Mouse (Mus musculus) heart, embryonic 12.5 days (tissue): Measurements from ENCODE around the gene Abcc12. TPM values are rescaled to one million over a fixed set of nuclear protein-coding genes. Genes with fewer than 3 reads are reported as not detected.

Experiments used
- ATAC-seq: fragments of 200-750 bp; cut with Nextera tagmentation; 2 replicates; pipeline ENCODE4 v1.8.0; 2017; ENCODE audit warnings: moderate TSS enrichment, moderate library complexity; ENCODE audit not compliant: insufficient number of reproducible peaks, low FRiP score
- H3K27ac ChIP-seq: fragments of 300-500 bp; sonication (generic); 2 replicates; pipeline ENCODE4 v1.5.1; 2016; ENCODE audit warnings: mild to moderate bottlenecking, moderate library complexity; ENCODE audit not compliant: poor library complexity, severe bottlenecking
- H3K27me3 ChIP-seq: fragments of 300-500 bp; sonication (generic); replicated peaks from 2 replicates; pipeline ENCODE4 v1.6.1; 2016; ENCODE audit warnings: mild to moderate bottlenecking, moderate library complexity
- H3K36me3 ChIP-seq: fragments of 300-500 bp; sonication (generic); 2 replicates; pipeline ENCODE4 v1.6.1; 2016; ENCODE audit warnings: mild to moderate bottlenecking, moderate library complexity
- H3K4me1 ChIP-seq: fragments of 300-500 bp; sonication (generic); replicated peaks from 2 replicates; pipeline ENCODE4 v1.6.1; 2016; ENCODE audit warnings: mild to moderate bottlenecking
- H3K4me2 ChIP-seq: fragments of 300-500 bp; sonication (generic); 2 replicates; pipeline ENCODE4 v1.6.1; 2016; ENCODE audit warnings: mild to moderate bottlenecking, moderate library complexity
- H3K4me3 ChIP-seq: fragments of 300-500 bp; sonication (generic); 2 replicates; pipeline ENCODE4 v1.5.1; 2016; ENCODE audit warnings: mild to moderate bottlenecking
- H3K9ac ChIP-seq: fragments of 300-500 bp; sonication (generic); 2 replicates; pipeline ENCODE4 v1.6.1; 2016; ENCODE audit warnings: mild to moderate bottlenecking, moderate library complexity
- H3K9me3 ChIP-seq: fragments of 300-500 bp; sonication (generic); replicated peaks from 2 replicates; pipeline ENCODE4 v1.6.1; 2016; ENCODE audit warnings: mild to moderate bottlenecking, moderate library complexity
- WGBS: fragments of 180-500 bp; shearing (Covaris S2); methylation state at CpG from one replicate; pipeline ENCODE4 v1.1.7; 2016; 5-methylcytosine and 5-hydroxymethylcytosine counted together
- polyA plus RNA-seq: library from polyadenylated mRNA; unstranded; fragments of >200 nt; fragmentation: Nextera tagmentation; extraction: Ambion mirVana; gene quantifications from 2 replicates; pipeline ENCODE4 v1.2.1, GENCODE M21; 2016

The Abcc12 gene
- polyA plus RNA-seq, 1 experiment from 2014 or later, result not detected

GRCm38 (mm10) chr8:86501341-86501740, 79.1 kb downstream of the Abcc12 start:
- no peaks in the 10 kb centered on the region for H3K27me3 ChIP-seq
- H3K9me3 ChIP-seq, result peaks cover 11% of the 10 kb centered on the region; the same call in 1 of the 2 replicates
- H3K36me3 ChIP-seq, result no peaks in the 10 kb centered on the region
- 54% methylated on average over 7 of the region's 7 CpGs for WGBS
- H3K27ac ChIP-seq, result no peak overlapping the region
- H3K4me1 ChIP-seq, result no peaks in the 10 kb centered on the region
- no peak overlapping the region for H3K4me3 ChIP-seq
- ATAC-seq, result no peak
- no peak overlapping the region for H3K4me2 ChIP-seq
- H3K9ac ChIP-seq, result no peak overlapping the region

GRCm38 (mm10) chr8:86495056-86495455, 85.4 kb downstream of the Abcc12 start:
- Histone ChIP-seq H3K9me3 (no peaks in the 10 kb centered on the region), H3K9ac (no peak overlapping the region), H3K4me3 (no peak overlapping the region), H3K4me1 (no peaks in the 10 kb centered on the region), H3K27me3 (no peaks in the 10 kb centered on the region), H3K36me3 (no peaks in the 10 kb centered on the region), H3K27ac (no peak overlapping the region), H3K4me2 (no peak overlapping the region)
- WGBS, result 87% methylated on average over 4 of the region's 4 CpGs
- no peak for ATAC-seq

- no peaks in the 10 kb centered on the region for H3K36me3 ChIP-seq
- WGBS, result 50% methylated on average over 1 of the region's 1 CpGs
- H3K4me3 ChIP-seq, result no peak overlapping the region
- H3K9me3 ChIP-seq, result no peaks in the 10 kb centered on the region
- H3K27ac ChIP-seq, result no peak overlapping the region
- no peaks in the 10 kb centered on the region for H3K27me3 ChIP-seq
- no peak overlapping the region for H3K4me2 ChIP-seq
- no peak for ATAC-seq
- no peaks in the 10 kb centered on the region for H3K4me1 ChIP-seq
- no peak overlapping the region for H3K9ac ChIP-seq
These were observed 86.6 kb downstream of the Abcc12 start for GRCm38 (mm10) chr8:86493841-86494240.

DNA sequence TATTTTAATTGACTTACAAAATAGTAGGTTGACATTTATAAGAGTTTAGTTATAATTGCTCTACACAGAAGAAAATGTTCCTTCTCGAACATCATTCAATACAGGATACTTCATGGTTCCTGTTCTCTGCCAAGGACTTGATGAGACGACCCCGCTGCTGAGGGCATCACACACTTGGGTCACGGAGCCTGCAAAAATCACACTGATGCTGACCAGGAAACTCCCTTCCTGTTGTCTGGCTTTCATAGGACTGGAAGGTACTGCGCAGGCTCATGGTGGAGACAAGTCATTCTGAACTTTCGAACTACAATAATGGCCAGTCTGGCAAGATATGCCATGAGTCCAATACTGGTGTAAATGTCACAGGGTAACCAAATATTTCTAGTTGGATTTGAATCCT, 95.1 kb downstream of the Abcc12 start:
- Histone ChIP-seq H3K9ac (no peak overlapping the region), H3K27me3 (no peaks in the 10 kb centered on the region), H3K9me3 (no peaks in the 10 kb centered on the region), H3K4me3 (no peak overlapping the region), H3K27ac (no peak overlapping the region), H3K4me1 (no peaks in the 10 kb centered on the region), H3K36me3 (no peaks in the 10 kb centered on the region), H3K4me2 (no peak overlapping the region)
- no peak for ATAC-seq
- 88% methylated on average over 6 of the region's 6 CpGs for WGBS

DNA sequence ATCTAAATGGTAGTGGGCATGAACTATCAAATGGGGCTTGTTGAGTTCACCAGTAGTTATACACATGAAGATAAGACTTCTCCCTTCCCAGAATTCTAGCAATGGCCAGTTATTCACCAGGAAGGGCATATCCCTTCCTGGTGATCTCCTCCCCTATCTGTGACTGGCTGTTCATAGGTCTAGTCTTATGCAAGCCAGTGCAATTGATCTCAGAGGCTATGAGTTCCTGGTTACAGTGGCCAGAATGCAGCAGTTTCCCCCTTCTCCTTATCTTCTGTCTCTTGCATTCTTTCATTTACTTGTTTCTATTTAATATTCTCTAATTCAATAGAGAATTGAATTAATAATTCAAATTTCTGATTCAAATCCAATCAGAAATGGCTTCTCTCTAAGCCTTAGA, 96.2 kb downstream of the Abcc12 start:
- H3K27ac ChIP-seq, result no peak overlapping the region
- no peaks in the 10 kb centered on the region for H3K4me1 ChIP-seq
- no peak overlapping the region for H3K9ac ChIP-seq
- no peak overlapping the region for H3K4me2 ChIP-seq
- H3K4me3 ChIP-seq, result no peak overlapping the region
- H3K27me3 ChIP-seq, result no peaks in the 10 kb centered on the region
- no peaks in the 10 kb centered on the region for H3K9me3 ChIP-seq
- no peaks in the 10 kb centered on the region for H3K36me3 ChIP-seq
- ATAC-seq, result no peak

DNA sequence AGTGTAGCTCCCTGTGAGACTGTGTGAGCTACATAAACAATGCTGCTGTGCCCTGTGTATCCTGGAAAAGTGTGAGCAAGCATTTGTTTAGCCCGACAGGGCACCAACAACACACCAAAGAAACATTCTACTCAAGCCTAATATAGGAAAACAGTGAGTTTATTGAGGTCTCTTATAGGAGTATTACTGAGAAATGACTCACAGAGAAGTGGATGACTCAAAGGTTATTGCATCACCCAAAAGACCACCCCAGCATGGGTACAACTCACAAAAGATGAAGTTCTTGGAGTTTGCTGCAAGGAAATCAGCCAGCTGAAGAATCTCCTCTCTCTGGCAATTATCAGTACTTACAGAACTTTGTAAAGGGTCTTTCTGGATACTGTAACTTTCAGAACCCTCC, 98.4 kb downstream of the Abcc12 start:
- Histone ChIP-seq H3K27ac (no peak overlapping the region), H3K36me3 (no peaks in the 10 kb centered on the region), H3K4me3 (no peak overlapping the region), H3K4me1 (no peaks in the 10 kb centered on the region), H3K9ac (no peak overlapping the region), H3K9me3 (no peaks in the 10 kb centered on the region), H3K27me3 (no peaks in the 10 kb centered on the region), H3K4me2 (no peak overlapping the region)
- ATAC-seq, result no peak
- 83% methylated on average over 1 of the region's 1 CpGs for WGBS

DNA sequence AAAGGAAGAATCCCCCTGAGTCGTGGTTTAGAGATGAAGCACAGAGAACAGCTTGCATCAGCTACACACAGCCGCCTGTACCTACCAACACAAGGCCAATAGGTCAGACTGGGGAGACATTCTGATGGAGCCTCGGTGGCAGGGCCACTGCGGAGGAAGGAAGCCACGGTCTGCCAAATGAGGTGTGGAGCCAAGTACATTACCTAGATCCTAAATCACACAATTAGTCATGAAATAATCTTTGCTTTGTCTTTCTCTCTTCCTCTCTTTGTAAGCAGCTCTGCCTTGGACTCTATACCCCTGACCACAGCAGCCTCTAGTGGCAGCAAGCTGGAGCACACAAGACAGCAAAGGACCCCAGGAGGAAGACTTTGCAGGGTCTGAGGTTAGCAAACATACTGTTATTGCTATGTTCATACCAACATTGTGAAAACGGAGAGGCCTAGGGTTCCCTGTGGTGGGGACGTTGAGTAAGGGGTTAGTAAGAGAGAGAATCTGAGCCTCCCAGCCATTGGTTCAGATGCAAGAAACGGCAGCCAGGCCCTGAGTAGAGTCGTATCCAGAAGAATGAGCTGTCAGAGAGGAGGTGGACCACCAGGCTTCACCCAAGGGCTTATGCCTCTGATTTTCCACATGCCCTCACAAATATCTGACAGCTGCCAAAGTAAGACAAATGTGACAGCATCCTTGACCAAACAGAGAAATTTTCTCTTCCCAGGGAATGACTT, 104.6 kb downstream of the Abcc12 start:
- no peak overlapping the region for H3K4me3 ChIP-seq
- no peaks in the 10 kb centered on the region for H3K27me3 ChIP-seq
- H3K4me2 ChIP-seq, result no peak overlapping the region
- no peak overlapping the region for H3K9ac ChIP-seq
- no peaks in the 10 kb centered on the region for H3K9me3 ChIP-seq
- H3K4me1 ChIP-seq, result no peaks in the 10 kb centered on the region
- ATAC-seq, result no peak
- H3K27ac ChIP-seq, result no peak overlapping the region
- no peaks in the 10 kb centered on the region for H3K36me3 ChIP-seq
- whole genome bisulfite sequencing, result 58% methylated on average over 9 of the region's 9 CpGs

DNA sequence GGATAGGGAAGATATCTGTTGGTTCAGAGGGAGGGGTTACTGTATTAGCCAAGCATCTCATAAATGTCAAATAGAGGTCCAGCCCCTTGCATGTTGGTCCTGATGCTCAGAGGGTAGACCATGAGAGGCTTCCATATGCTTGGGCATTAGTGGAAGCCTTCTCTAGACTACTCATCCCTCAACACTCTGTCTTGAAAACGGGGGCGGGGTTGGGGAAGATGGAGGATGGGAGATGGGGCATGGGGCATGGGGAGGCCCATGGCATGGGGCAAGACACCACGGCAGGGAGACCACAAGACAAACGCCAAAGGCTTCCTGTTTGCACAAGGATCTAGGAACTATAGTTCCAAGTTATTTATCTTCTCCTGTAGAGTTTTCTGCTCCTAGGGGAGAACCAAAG, 106.0 kb downstream of the Abcc12 start:
- H3K27me3 ChIP-seq, result no peaks in the 10 kb centered on the region
- no peaks in the 10 kb centered on the region for H3K4me1 ChIP-seq
- no peaks in the 10 kb centered on the region for H3K36me3 ChIP-seq
- no peak overlapping the region for H3K4me2 ChIP-seq
- H3K9ac ChIP-seq, result no peak overlapping the region
- no peaks in the 10 kb centered on the region for H3K9me3 ChIP-seq
- WGBS, result 86% methylated on average over 4 of the region's 4 CpGs
- no peak overlapping the region for H3K27ac ChIP-seq
- ATAC-seq, result no peak
- no peak overlapping the region for H3K4me3 ChIP-seq

DNA sequence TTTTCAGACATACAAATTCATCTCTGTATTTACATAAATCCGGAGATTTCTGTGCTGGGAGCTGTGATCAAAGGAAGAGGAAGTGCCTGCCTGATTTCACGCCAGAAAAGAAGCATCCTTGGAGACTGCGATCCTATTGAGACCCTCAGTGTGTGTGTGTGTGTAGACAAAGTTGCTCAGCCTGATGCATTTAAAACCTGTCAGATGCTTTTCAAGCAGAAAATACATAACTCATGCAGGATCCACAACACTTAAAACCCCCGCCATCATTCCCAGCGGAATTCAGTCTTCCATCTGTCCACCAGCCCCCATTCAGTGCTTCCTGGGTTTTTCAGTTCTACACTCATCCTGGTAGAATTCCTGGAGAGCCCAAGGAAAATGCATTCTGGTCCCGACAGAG, 107.4 kb downstream of the Abcc12 start:
- H3K36me3 ChIP-seq, result no peaks in the 10 kb centered on the region
- H3K9ac ChIP-seq, result no peak overlapping the region
- 74% methylated on average over 6 of the region's 6 CpGs for WGBS
- no peaks in the 10 kb centered on the region for H3K4me1 ChIP-seq
- H3K9me3 ChIP-seq, result no peaks in the 10 kb centered on the region
- no peaks in the 10 kb centered on the region for H3K27me3 ChIP-seq
- no peak overlapping the region for H3K4me2 ChIP-seq
- no peak overlapping the region for H3K4me3 ChIP-seq
- H3K27ac ChIP-seq, result no peak overlapping the region
- no peak for ATAC-seq

- H3K27me3 ChIP-seq, result no peaks in the 10 kb centered on the region
- H3K36me3 ChIP-seq, result no peaks in the 10 kb centered on the region
- no peak overlapping the region for H3K4me2 ChIP-seq
- no peaks in the 10 kb centered on the region for H3K9me3 ChIP-seq
- no peak overlapping the region for H3K9ac ChIP-seq
- H3K27ac ChIP-seq, result no peak overlapping the region
- 81% methylated on average over 2 of the region's 2 CpGs for WGBS
- H3K4me1 ChIP-seq, result no peaks in the 10 kb centered on the region
- H3K4me3 ChIP-seq, result no peak overlapping the region
- ATAC-seq, result no peak
These were observed 109.8 kb downstream of the Abcc12 start for GRCm38 (mm10) chr8:86470717-86471116.

DNA sequence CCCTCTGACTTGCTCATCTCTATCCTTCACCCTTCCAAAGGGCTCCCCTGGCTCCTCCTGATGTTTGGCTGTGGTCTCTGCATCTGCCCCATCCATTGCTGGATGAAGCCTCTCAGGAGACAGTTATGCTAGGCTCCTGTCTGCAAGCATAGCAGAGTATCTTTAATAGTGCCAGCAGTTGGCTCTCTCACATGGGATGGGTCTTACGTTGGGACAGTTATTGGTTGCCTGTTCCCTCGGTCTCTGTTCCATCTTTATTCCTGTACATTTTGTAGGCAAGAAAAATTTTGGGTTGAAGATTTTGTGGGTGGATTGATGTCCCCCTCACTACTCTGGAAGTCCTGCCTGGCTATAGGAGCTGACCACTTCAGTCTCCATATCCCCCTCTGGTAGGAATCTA, 117.3 kb downstream of the Abcc12 start:
- Histone ChIP-seq H3K36me3 (no peaks in the 10 kb centered on the region), H3K4me2 (no peak overlapping the region), H3K9ac (no peak overlapping the region), H3K4me3 (no peak overlapping the region), H3K9me3 (no peaks in the 10 kb centered on the region), H3K27me3 (no peaks in the 10 kb centered on the region), H3K4me1 (no peaks in the 10 kb centered on the region), H3K27ac (no peak overlapping the region)
- WGBS, result 87% methylated on average over 2 of the region's 2 CpGs
- no peak for ATAC-seq

- H3K9ac ChIP-seq, result no peak overlapping the region
- no peaks in the 10 kb centered on the region for H3K9me3 ChIP-seq
- 82% methylated on average over 5 of the region's 5 CpGs for WGBS
- H3K27me3 ChIP-seq, result no peaks in the 10 kb centered on the region
- no peak overlapping the region for H3K27ac ChIP-seq
- H3K4me2 ChIP-seq, result no peak overlapping the region
- no peak for ATAC-seq
- H3K36me3 ChIP-seq, result no peaks in the 10 kb centered on the region
- H3K4me3 ChIP-seq, result no peak overlapping the region
- H3K4me1 ChIP-seq, result no peaks in the 10 kb centered on the region
These were observed 120.1 kb downstream of the Abcc12 start for GRCm38 (mm10) chr8:86460372-86460771.
